Mouse (Mus musculus) cerebellum, adult 2 months (tissue): Measurements from ENCODE around the gene Coq7.

Experiments used
- CTCF ChIP-seq: fragments of 200-500 bp; IDR thresholded peaks from 2 replicates; pipeline ENCODE4 v1.5.1; 2011; ENCODE audit warnings: low read depth, mild to moderate bottlenecking, control low read depth, low read length, moderate library complexity, borderline replicate concordance; ENCODE audit not compliant: insufficient read depth
- POLR2A ChIP-seq: fragments of 200-500 bp; IDR thresholded peaks from 2 replicates; pipeline ENCODE4 v1.6.1; 2011; ENCODE audit warnings: low read length, control low read depth, borderline replicate concordance; ENCODE audit not compliant: insufficient read depth

DNA sequence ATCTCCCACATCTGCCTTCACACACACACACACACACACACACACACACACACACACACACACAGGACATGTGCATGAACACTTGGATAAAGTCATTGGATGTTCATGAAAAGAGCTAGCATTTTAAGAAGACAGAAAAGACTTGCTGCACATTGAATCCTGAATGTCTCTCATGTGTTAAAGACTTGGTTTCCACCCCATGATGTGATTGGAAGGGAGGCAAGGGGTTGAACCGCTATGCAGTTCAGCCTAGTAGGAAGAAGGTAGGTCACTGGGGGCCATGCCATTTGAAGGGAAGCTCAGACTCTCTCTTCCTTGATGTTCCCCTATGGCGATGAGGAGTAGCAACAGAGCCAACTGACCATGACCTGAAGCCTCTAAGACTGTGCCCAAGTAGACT, 51.2 kb downstream of the Coq7 start:
- TF ChIP-seq CTCF (no peak), POLR2A (no peak)
